Mouse (Mus musculus) testis, adult 2 months (tissue): ENCODE results near the gene Papln.

Experiments
- CTCF ChIP-seq: fragments of 200-500 bp; IDR thresholded peaks from 2 replicates; pipeline ENCODE4 v1.5.1; 2012; ENCODE audit warnings: low read depth, mild to moderate bottlenecking, inconsistent platforms, low read length, moderate library complexity; ENCODE audit not compliant: control insufficient read depth, insufficient read depth, insufficient replicate concordance
- POLR2A ChIP-seq: fragments of 200-500 bp; IDR thresholded peaks from 2 replicates; pipeline ENCODE4 v1.6.1; 2012; ENCODE audit warnings: low read depth, mild to moderate bottlenecking, inconsistent platforms, low read length, moderate library complexity; ENCODE audit not compliant: control insufficient read depth

DNA sequence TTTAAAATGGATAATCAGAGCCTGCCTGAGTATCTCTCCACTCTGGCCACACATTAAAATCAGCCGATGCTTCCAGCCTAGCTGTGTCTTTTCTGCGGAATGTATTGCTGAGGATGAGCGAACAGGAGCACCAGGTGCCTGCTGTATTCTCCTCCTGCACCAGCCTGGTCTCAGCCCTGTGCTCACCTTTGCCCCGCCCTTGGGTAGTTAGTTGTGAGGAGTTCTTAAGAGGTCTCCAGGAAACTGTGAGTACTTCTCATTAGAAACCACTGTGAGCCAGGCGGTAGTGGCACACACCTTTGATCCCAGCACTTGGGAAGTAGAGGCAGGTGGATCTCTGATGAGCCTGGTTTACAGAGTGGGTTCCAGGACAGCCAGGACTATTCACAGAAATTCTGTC, 31.2 kb upstream of the Papln start:
- TF ChIP-seq CTCF (no peak), POLR2A (no peak)
